Mouse (Mus musculus) liver, postnatal 0 days (tissue): ENCODE measurements around the gene Prkcd. TPM values are rescaled to one million over a fixed set of nuclear protein-coding genes. Genes with fewer than 3 reads are reported as not detected.

Experiments
- ATAC-seq: fragments of 200-750 bp; cut with Nextera tagmentation; 2 replicates; pipeline ENCODE4 v1.8.0; 2017; ENCODE audit warnings: mild to moderate bottlenecking, moderate library complexity
- DNase-seq: peaks from one replicate; pipeline ENCODE4 v3.0.0-alpha.2; 2016
- H3K27ac ChIP-seq: fragments of 300-500 bp; sonication (generic); 2 replicates; pipeline ENCODE4 v1.5.1; 2014; ENCODE audit warnings: antibody characterized with exemption, moderate library complexity, mild to moderate bottlenecking, low read depth
- H3K27me3 ChIP-seq: fragments of 300-500 bp; sonication (generic); 2 replicates; pipeline ENCODE4 v1.6.1; 2014; ENCODE audit warnings: low read length, control low read depth, mixed read lengths; ENCODE audit not compliant: insufficient read depth
- H3K36me3 ChIP-seq: fragments of 300-500 bp; sonication (generic); replicated peaks from 2 replicates; pipeline ENCODE4 v1.6.1; 2014; ENCODE audit warnings: mild to moderate bottlenecking, control low read depth, low read length, moderate library complexity, mixed read lengths; ENCODE audit not compliant: insufficient read depth
- H3K4me1 ChIP-seq: fragments of 300-500 bp; sonication (generic); 2 replicates; pipeline ENCODE4 v1.6.1; 2014; ENCODE audit warnings: antibody characterized with exemption, mild to moderate bottlenecking, control low read depth; ENCODE audit not compliant: insufficient read depth
- H3K4me2 ChIP-seq: fragments of 300-500 bp; sonication (generic); 2 replicates; pipeline ENCODE4 v1.6.1; 2014; ENCODE audit warnings: low read depth, mild to moderate bottlenecking, low read length, moderate library complexity, mixed read lengths
- H3K4me3 ChIP-seq: fragments of 300-500 bp; sonication (generic); 2 replicates; pipeline ENCODE4 v1.5.1; 2014; ENCODE audit warnings: low read depth, low read length
- H3K9ac ChIP-seq: fragments of 300-500 bp; sonication (generic); replicated peaks from 2 replicates; pipeline ENCODE4 v1.6.1; 2014; ENCODE audit warnings: mild to moderate bottlenecking, moderate library complexity
- H3K9me3 ChIP-seq: fragments of 300-500 bp; sonication (generic); 2 replicates; pipeline ENCODE4 v1.6.1; 2016; ENCODE audit warnings: mild to moderate bottlenecking, control low read depth, low read length, mixed read lengths
- CTCF ChIP-seq: sonication (generic); IDR thresholded peaks from 2 replicates; pipeline ENCODE4 v1.5.1; 2016; ENCODE audit warnings: antibody characterized with exemption, low read depth
- EP300 ChIP-seq: IDR thresholded peaks from 2 replicates; pipeline ENCODE4 v1.6.1; 2016; ENCODE audit warnings: antibody characterized with exemption, low read depth, mild to moderate bottlenecking
- WGBS: fragments of 180-500 bp; shearing (Covaris S2); extraction: QIAGEN DNeasy Blood & Tissue Kit; methylation state at CpG from one replicate; pipeline ENCODE4 v1.1.7; 2014; ENCODE audit not compliant: insufficient replicate concordance; 5-methylcytosine and 5-hydroxymethylcytosine counted together
- polyA plus RNA-seq: library from polyadenylated mRNA; unstranded; fragments of >200 nt; fragmentation: Nextera tagmentation; extraction: Ambion mirVana; gene quantifications from 2 replicates; pipeline ENCODE4 v1.2.1, GENCODE M21; 2015

The Prkcd gene
- 16.7 and 17.8 TPM in 2 replicates for polyA plus RNA-seq

DNA sequence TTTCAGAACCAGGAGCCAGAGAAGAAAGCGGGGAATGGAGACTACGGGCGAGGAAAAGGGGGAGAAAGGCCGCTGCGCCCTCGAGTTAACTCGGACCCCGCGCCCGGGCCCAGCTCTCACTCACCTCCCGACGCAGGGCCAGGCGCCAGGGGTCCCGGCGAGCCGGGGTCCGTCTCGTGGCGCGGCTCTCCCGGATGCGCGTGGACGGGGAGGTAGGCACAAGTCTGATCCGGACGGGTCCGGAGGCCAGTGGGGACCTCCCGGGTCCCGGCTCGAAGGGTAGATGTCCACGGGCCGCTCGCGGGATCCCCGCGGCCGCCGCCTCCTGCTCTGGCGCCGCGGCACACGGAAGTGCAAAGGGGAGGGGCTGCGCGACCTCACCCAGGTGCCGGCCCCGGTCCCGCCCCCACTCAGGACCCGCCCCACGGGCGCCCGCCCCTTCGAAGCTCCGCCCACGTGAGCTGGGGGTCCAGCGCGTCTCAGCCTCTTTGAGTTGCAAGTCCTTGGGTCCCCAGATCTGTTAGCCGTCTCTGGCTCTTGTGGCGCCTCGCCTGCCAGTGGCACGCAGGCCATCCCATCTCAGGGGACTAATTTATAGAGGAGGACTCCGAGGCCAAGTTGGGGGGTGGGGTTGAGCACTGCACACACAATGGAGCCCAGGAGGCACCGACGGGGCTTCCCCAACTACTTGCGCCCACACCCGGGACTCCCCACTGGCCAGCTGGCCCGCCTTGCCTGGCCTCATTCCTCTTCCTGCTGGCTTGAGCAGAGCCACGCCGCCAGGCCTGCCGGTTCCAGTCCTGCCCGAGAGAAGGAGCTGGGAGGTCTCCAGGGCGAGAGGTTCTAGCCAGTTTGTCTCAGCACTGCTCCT lies at the start of gene Prkcd:
Gene Prkcd (minus strand): TSS at position 355 of the 871 bp plus-strand sequence.
- peak within 1 kb of the TSS; percentile 82 for H3K27ac ChIP-seq
- no peak for TF ChIP-seq CTCF
- TF ChIP-seq EP300: no peak
- H3K27me3 ChIP-seq: no peaks in the 10 kb centered on the region
- ATAC-seq (peak; percentile 76), DNase-seq (peak; percentile 90)
- no peaks in the 10 kb centered on the region for H3K36me3 ChIP-seq
- H3K9me3 ChIP-seq: no peaks in the 10 kb centered on the region
- peak within 1 kb of the TSS; percentile 82 for H3K9ac ChIP-seq
- H3K4me2 ChIP-seq: peak within 1 kb of the TSS; percentile 85
- H3K4me3 ChIP-seq: peak within 1 kb of the TSS; percentile 83
- WGBS: under 1% methylated on average over 51 of the region's 71 CpGs
- peaks cover 37% of the 10 kb centered on the region for H3K4me1 ChIP-seq

DNA sequence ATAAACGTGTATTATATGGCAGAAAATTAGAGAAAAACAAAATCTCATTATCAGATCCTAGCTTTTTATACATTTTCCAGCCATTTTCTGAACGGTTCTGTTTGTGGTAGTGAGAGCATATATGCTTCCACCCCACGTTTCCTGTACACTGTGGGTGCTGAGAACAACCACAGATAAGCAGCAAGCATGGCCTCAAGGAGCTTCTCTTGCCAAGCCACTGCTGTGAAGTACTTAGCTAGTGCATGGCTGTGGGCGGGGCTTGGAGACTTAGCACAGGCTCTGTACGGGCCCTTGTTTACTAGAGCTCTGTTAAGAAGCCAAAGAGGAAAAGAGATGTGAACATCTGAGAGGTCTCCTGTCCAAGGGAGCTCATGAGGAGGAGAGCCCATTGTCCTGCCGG lies 48.9 kb upstream of the Prkcd start:
- no peak overlapping the region for H3K4me3 ChIP-seq
- WGBS: 46% methylated on average over 6 of the region's 6 CpGs
- peaks cover 35% of the 10 kb centered on the region for H3K36me3 ChIP-seq
- H3K27ac ChIP-seq: no peak overlapping the region
- no peak overlapping the region for H3K9ac ChIP-seq
- ATAC-seq (peak; percentile 68), DNase-seq (peak; percentile 36)
- H3K4me1 ChIP-seq: no peaks in the 10 kb centered on the region; the same call in 1 of the 2 replicates
- H3K4me2 ChIP-seq: no peak overlapping the region
- no peak for TF ChIP-seq CTCF
- no peak for TF ChIP-seq EP300
- no peaks in the 10 kb centered on the region for H3K27me3 ChIP-seq
- H3K9me3 ChIP-seq: no peaks in the 10 kb centered on the region

DNA sequence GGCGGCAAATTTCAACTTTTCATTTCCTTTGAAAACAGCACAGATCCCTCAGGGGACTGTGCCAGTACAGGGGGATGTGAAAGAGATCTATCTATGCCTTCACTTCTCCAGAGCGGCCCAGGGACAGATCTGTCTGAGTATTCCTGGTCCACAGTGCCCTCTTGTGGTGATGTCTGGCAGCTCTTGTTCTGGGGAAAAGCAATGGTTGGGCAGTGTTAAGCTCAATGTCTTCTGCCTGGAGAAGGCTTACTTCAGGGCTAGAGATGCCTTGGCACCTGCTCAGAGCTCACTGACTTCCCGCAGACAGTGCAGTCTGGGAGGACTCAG lies 45.9 kb upstream of the Prkcd start:
- H3K27me3 ChIP-seq: no peaks in the 10 kb centered on the region
- WGBS: 10% methylated on average over 3 of the region's 3 CpGs
- no peak overlapping the region for H3K9ac ChIP-seq
- H3K4me2 ChIP-seq: peak overlapping the region; percentile 24; the same call in 1 of the 2 replicates
- no peak overlapping the region for H3K4me3 ChIP-seq
- no peaks in the 10 kb centered on the region for H3K9me3 ChIP-seq
- no peak overlapping the region for H3K27ac ChIP-seq
- peak; percentile 83 for ATAC-seq
- TF ChIP-seq CTCF (peak; percentile 95), EP300 (no peak)
- peak; percentile 89 for DNase-seq
- H3K36me3 ChIP-seq: peaks cover 41% of the 10 kb centered on the region
- H3K4me1 ChIP-seq: no peaks in the 10 kb centered on the region; the same call in 1 of the 2 replicates

- DNase-seq (no peak), ATAC-seq (peak; percentile 15; the same call in 1 of the 2 replicates)
- Histone ChIP-seq H3K36me3 (peaks cover 39% of the 10 kb centered on the region), H3K4me1 (no peaks in the 10 kb centered on the region; the same call in 1 of the 2 replicates), H3K27ac (peak overlapping the region; percentile 69), H3K9ac (no peak overlapping the region), H3K9me3 (no peaks in the 10 kb centered on the region), H3K4me2 (peak overlapping the region; percentile 24; the same call in 1 of the 2 replicates), H3K27me3 (no peaks in the 10 kb centered on the region), H3K4me3 (no peak overlapping the region)
- no peak for TF ChIP-seq CTCF
- TF ChIP-seq EP300: no peak
- WGBS: 63% methylated on average over 15 of the region's 15 CpGs
Observed at GRCm38 (mm10) chr14:30671095-30671985, 45.3 kb upstream of the Prkcd start.

DNA sequence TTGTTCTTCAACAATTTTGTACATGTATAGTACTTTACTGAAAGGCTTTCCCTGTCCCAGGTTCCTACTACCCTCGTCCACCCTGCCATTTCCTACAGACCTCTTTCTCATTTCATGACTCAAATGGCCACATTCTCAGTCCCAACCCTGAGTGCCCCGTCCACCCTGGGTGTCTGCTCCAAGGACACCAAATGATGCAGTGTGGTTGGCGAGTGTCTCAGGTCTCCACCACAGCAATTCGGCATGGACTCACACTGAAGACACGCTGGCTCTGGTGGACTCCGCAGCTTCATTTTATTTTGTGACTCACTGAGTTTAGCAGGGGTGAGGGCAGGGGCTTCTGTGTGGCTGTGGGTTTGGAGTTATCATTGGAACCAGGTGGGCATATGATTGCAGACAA lies 44.2 kb upstream of the Prkcd start:
- WGBS: 88% methylated on average over 6 of the region's 6 CpGs
- H3K27ac ChIP-seq: no peak overlapping the region

DNA sequence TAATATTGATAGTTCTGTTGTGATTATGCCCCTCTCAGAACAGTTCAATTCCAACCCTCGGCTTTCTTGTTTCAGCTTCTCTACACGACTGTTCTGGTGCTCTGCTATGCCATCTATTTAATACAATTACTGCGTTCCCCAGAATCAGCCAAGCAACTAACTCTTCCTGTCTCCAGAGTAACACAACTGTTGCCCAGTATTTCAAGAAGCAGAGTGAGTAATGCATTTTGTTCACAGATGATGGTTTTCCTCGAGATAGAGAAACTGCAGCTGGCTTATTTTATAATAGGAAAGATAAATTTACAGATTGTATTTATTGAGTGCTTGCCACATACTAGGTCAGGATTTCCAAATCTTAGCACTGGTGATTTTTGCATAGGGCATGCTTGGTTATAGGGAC lies 40.6 kb upstream of the Prkcd start:
- Histone ChIP-seq H3K27me3 (no peaks in the 10 kb centered on the region), H3K4me1 (no peaks in the 10 kb centered on the region; the same call in 1 of the 2 replicates), H3K4me2 (no peak overlapping the region), H3K36me3 (peaks cover 55% of the 10 kb centered on the region), H3K9ac (no peak overlapping the region), H3K4me3 (no peak overlapping the region), H3K9me3 (no peaks in the 10 kb centered on the region), H3K27ac (no peak overlapping the region)
- no peak for TF ChIP-seq CTCF
- no peak for TF ChIP-seq EP300
- ATAC-seq (no peak), DNase-seq (no peak)
- WGBS: 81% methylated on average over 4 of the region's 4 CpGs

More for the DNA sequence above, 44.2 kb upstream of the Prkcd start:
- Histone ChIP-seq H3K36me3 (peaks cover 45% of the 10 kb centered on the region), H3K27me3 (no peaks in the 10 kb centered on the region), H3K4me1 (no peaks in the 10 kb centered on the region; the same call in 1 of the 2 replicates), H3K4me3 (no peak overlapping the region), H3K4me2 (no peak overlapping the region), H3K9ac (no peak overlapping the region), H3K9me3 (no peaks in the 10 kb centered on the region)
- ATAC-seq (no peak), DNase-seq (no peak)
- TF ChIP-seq EP300 (no peak), CTCF (no peak)
